Mouse (Mus musculus) effector memory CD4-positive, alpha-beta T cell, adult 5 months (primary cell): ENCODE measurements around the gene Avpr2. TPM values are rescaled to one million over a fixed set of nuclear protein-coding genes. Genes with fewer than 3 reads are reported as not detected.

Experiments
- polyA plus RNA-seq: library from polyadenylated mRNA; unstranded; fragments of 100-300 nt; shearing (Covaris generic); gene quantifications from one replicate; pipeline ENCODE4 v1.2.1, GENCODE M21; 2017

The Avpr2 gene
- polyA plus RNA-seq: 2.1 TPM

DNA sequence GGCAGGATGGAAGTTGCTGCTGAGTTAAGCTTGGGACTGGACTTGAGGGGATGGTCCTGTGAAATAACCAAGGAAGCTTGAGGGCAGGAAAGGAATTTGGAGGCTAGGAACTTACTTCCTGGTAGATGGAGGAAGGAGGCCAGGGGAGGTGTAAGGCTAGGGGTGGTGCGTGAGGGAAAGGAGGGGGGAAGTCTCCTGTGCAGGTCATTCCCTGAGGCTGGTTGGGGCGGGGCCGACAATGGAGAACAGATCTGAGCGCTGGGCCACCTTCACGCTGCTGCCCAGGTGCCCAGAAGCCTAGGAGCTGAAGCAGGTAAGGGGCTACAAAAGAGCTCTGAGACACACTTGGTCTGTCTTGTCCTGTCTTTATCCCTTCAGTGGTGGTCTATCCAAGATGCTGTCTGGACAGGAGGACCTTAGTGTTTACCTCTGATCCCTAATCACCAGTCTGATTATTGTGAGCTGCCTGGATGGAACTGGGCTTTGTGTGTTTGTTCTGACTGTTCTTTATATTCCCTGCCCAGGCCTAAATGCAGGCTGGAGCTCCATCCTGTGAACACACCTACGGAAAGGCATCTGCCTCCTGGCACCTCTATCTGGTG is at the start of gene Avpr2:
Gene Avpr2, plus strand, starts transcription at position 552 of the 602 bp plus-strand sequence.

DNA sequence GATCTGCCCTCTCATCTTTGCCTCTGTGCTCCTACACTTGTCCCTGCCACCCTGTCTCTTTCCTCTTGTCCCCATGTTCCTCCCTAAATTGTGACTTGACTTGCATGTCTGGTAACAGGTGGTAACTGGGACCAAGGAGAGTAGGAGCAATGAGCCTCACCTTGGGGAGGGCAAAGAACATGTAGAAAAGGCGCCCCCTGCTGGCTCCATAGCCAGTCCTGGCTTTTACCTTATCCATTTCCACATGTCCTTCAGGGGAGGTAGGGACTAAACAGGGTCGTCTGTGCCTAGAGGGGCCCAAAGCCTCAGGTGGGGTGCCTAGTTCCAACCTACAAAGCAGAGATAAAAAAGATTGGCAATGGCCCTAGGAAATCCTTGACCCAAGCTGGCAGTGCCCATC is 3.8 kb downstream of the Avpr2 start, which contains the start of gene L1cam:
Gene L1cam, minus strand, starts transcription at position 387 of the 400 bp plus-strand sequence.

DNA sequence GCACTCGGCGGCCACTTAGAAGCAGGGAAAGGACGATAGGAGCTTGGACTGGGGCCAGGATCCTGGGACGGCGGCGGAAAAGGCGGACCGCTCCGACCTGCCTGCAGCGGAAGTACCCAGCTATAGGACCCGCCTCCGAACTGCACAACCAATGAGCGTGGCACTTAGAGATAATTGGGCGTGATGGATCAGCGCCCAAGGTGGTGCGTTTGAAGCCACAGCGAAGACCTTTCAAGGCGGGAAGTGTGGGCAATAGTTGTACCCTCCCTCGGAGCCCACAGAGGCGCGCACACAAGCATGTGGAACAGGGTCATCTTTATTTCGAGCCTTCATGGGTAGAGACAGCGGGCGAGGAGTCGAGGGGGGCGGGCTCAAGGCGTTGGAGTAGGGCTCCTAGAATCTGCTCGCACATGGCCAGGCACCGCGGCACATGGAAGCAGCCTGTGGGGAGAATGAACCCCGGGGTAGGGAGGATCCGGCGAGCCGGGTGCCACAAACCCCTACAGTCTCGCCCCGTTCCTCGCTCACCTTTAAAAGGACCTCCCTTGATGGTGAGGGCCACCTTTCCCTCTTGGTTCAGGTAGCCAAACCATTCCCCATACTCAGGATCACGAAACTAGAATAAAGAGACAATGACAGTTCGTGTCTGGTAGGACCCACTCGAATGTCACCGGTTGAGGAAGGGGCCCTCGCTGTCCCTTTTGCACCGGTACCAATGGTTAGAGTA is 30.1 kb downstream of the Avpr2 start, which contains the start of the genes Arhgap4 and Naa10:
Gene Arhgap4, minus strand, starts transcription at position 48 of the 727 bp plus-strand sequence.
Gene Naa10, minus strand, starts transcription at position 122 of the 727 bp plus-strand sequence.

DNA sequence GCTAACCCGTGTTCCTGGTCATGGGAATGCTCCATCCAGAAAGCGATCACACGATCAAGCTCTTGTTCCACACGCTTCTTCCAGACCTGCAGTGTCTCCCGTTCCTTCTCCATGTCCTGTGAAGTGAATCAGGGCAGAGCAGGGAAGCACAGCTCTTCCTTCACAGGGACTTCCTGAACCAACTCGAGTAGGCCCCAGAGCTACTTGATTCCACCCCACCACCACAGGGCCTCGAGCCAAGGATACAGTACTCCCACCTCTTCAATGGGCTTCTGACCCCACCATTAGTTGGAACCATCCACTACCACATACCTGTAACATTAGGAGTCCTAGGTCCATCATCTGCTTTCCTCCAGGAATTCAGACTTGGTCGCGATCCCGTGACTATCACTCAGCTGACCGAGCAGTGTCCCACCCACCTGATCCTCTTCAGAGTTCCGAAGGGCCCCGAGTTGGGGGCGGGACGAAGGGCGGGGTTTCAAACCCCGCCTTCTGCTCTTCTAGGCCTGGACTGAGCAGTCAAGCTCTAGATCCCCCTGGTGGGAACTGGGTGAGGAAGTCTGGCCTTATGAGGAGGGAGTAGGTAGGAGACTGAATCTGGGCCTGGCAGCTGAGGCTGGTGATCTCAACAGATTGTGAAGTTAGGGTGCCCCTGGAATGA is 38.6 kb downstream of the Avpr2 start, which contains the start of gene Renbp:
Gene Renbp, minus strand, starts transcription at position 449 of the 661 bp plus-strand sequence.

Other genes starting within 250 kb of the Avpr2 start
- gene Pnck, start 232.0 kb upstream of the Avpr2 start, polyA plus RNA-seq: 1.2 TPM
- 0.62 TPM for gene Slc6a8, start 219.0 kb upstream of the Avpr2 start, polyA plus RNA-seq
- gene Bcap31, start 175.9 kb upstream of the Avpr2 start, polyA plus RNA-seq: 204 TPM
- 22.8 TPM for gene Abcd1, start 175.5 kb upstream of the Avpr2 start, polyA plus RNA-seq
- gene Plxnb3, start 135.0 kb upstream of the Avpr2 start, polyA plus RNA-seq: not detected
- gene Srpk3, start 117.7 kb upstream of the Avpr2 start, polyA plus RNA-seq: not detected
- gene Idh3g, start 105.2 kb upstream of the Avpr2 start, polyA plus RNA-seq: 184 TPM
- gene Ssr4, start 105.1 kb upstream of the Avpr2 start, polyA plus RNA-seq: 201 TPM
- 0.10 TPM for gene Pdzd4, start 67.1 kb upstream of the Avpr2 start, polyA plus RNA-seq
- gene L1cam, start 4.0 kb downstream of the Avpr2 start, polyA plus RNA-seq: 20.5 TPM
- 229 TPM for gene Arhgap4, start 29.8 kb downstream of the Avpr2 start, polyA plus RNA-seq
- gene Naa10, start 29.8 kb downstream of the Avpr2 start, polyA plus RNA-seq: 125 TPM
- gene Renbp, start 38.7 kb downstream of the Avpr2 start, polyA plus RNA-seq: 3.1 TPM
- gene Hcfc1, start 74.3 kb downstream of the Avpr2 start, polyA plus RNA-seq: 36.4 TPM
- 149 TPM for gene Irak1, start 131.8 kb downstream of the Avpr2 start, polyA plus RNA-seq
- not detected for gene Opn1mw, start 235.4 kb downstream of the Avpr2 start, polyA plus RNA-seq
- 51.2 TPM for gene Mecp2, start 243.3 kb downstream of the Avpr2 start, polyA plus RNA-seq